Mouse (Mus musculus) fat pad, adult 2 months (tissue): ENCODE results near the gene Gm5796.
"Not testable (repeated sequence)": the region's sequence is repeated elsewhere in the genome, so short reads cannot be mapped to it uniquely, and the experiment has no call there.

Experiments used
- DNase-seq: peaks from one replicate; pipeline ENCODE4 v3.0.0-alpha.2; 2011; ENCODE audit warnings: low read depth, low spot score; ENCODE audit errors: extremely low read depth

The Gm5796 gene

DNA sequence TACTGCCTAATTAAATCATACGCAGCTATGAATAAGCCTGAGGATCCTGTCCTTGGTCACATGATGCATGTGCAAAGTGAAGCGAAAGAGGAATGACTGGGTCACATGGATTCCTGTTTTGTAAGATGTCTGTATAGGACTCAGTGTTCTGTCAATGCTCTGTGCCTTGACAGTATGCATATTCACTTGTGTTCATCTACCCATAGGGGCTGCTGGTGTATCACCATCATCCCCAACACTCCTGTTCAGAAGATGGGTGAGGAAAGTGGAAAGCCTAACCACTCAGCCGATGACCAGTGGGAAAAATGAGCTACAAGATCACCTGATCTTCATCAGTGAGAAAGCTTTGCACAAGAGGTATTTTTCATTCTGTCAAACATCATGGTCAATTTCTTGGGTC lies at the start of gene Gm5796:
Gm5796 (plus strand) TSS at position 301 of the 400 bp plus-strand sequence.
- not testable (repeated sequence) for DNase-seq

DNA sequence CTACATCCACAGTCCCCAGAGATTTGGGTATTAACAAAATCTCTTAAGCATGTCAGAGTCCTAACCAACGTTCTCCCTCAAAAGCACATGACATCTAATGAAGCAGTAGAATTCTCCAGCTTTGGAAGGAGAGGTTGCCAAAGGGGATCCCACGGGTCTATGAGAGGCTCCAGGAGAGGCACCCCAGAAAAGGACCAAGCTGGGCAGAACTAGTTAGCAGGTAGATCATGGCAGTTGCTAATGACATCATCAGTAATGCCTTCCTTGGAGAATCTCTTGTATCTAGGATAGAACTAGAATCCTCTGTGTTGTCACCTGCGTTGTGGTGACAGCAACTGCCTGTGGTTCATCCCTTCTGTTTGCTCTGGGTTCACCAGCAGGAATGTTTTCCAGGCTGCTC lies 25.6 kb upstream of the Gm5796 start, which contains the start of gene Gm3099:
Gm3099 (plus strand) TSS at position 301 of the 400 bp plus-strand sequence.
- not testable (repeated sequence) for DNase-seq

DNA sequence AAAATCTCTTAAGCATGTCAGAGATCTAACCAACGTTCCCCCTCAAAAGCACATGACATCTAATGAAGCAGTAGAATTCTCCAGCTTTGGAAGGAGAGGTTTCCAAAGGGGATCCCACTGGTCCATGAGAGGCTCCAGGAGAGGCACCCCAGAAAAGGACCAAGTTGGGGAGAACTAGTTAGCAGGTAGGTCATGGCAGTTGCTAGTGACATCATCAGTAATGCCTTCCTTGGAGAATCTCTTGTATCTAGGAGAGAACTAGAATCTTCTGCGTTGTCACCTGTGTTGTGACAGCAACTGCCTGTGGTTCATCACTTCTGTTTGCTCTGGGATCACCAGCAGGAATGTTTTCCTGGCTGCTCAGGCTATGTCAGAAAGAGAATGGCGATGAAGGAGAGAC lies 60.1 kb downstream of the Gm5796 start, which contains the start of gene Gm3115:
Gm3115 (plus strand) TSS at position 301 of the 400 bp plus-strand sequence.
- not testable (repeated sequence) for DNase-seq
